Mouse (Mus musculus) kidney, embryonic 15.5 days (tissue): ENCODE results near the gene Kirrel3. TPM values are rescaled to one million over a fixed set of nuclear protein-coding genes. Genes with fewer than 3 reads are reported as not detected.

Source experiments
- ATAC-seq: fragments of 200-750 bp; cut with Nextera tagmentation; replicated peaks from 2 replicates; pipeline ENCODE4 v1.8.0; 2017; ENCODE audit warnings: moderate TSS enrichment; ENCODE audit not compliant: low FRiP score
- H3K27ac ChIP-seq: fragments of 300-500 bp; sonication (generic); 2 replicates; pipeline ENCODE4 v1.5.1; 2015; ENCODE audit warnings: mild to moderate bottlenecking, inconsistent platforms
- H3K27me3 ChIP-seq: fragments of 300-500 bp; sonication (generic); 2 replicates; pipeline ENCODE4 v1.6.1; 2015; ENCODE audit warnings: inconsistent platforms
- H3K36me3 ChIP-seq: fragments of 300-500 bp; sonication (generic); 2 replicates; pipeline ENCODE4 v1.6.1; 2015; ENCODE audit warnings: inconsistent platforms
- H3K4me1 ChIP-seq: fragments of 300-500 bp; sonication (generic); 2 replicates; pipeline ENCODE4 v1.6.1; 2015; ENCODE audit warnings: inconsistent platforms
- H3K4me2 ChIP-seq: fragments of 300-500 bp; sonication (generic); 2 replicates; pipeline ENCODE4 v1.6.1; 2015; ENCODE audit warnings: moderate library complexity, mild to moderate bottlenecking, inconsistent platforms
- H3K4me3 ChIP-seq: fragments of 300-500 bp; sonication (generic); replicated peaks from 2 replicates; pipeline ENCODE4 v1.5.1; 2015; ENCODE audit warnings: mild to moderate bottlenecking, inconsistent platforms
- H3K9ac ChIP-seq: fragments of 300-500 bp; sonication (generic); 2 replicates; pipeline ENCODE4 v1.6.1; 2015; ENCODE audit warnings: mild to moderate bottlenecking, inconsistent platforms
- H3K9me3 ChIP-seq: fragments of 300-500 bp; sonication (generic); replicated peaks from 2 replicates; pipeline ENCODE4 v1.6.1; 2016; ENCODE audit warnings: inconsistent platforms
- WGBS: fragments of 180-500 bp; shearing (Covaris S2); methylation state at CpG from one replicate; pipeline ENCODE4 v1.1.7; 2015; ENCODE audit warnings: mixed read lengths; 5-methylcytosine and 5-hydroxymethylcytosine counted together
- polyA plus RNA-seq: library from polyadenylated mRNA; unstranded; fragments of >200 nt; fragmentation: Nextera tagmentation; extraction: Ambion mirVana; gene quantifications from 2 replicates; pipeline ENCODE4 v1.2.1, GENCODE M21; 2015

Kirrel3 gene
- polyA plus RNA-seq, 1 experiment from 2014 or later: 3.4 TPM

GRCm38 (mm10) chr9:34660566-34660965 lies 174.9 kb downstream of the Kirrel3 start:
- Histone ChIP-seq H3K9me3 (no peaks in the 10 kb centered on the region), H3K36me3 (no peaks in the 10 kb centered on the region), H3K27ac (no peak overlapping the region), H3K4me1 (peaks cover 7% of the 10 kb centered on the region), H3K9ac (no peak overlapping the region), H3K4me3 (no peak overlapping the region), H3K27me3 (no peaks in the 10 kb centered on the region), H3K4me2 (no peak overlapping the region)
- 86% methylated on average over 1 of the region's 1 CpGs for WGBS
- no peak for ATAC-seq

GRCm38 (mm10) chr9:34663412-34663811 lies 177.7 kb downstream of the Kirrel3 start:
- Histone ChIP-seq H3K27ac (no peak overlapping the region), H3K4me1 (peaks cover 13% of the 10 kb centered on the region), H3K4me3 (no peak overlapping the region), H3K4me2 (no peak overlapping the region), H3K9ac (no peak overlapping the region), H3K9me3 (no peaks in the 10 kb centered on the region), H3K27me3 (no peaks in the 10 kb centered on the region), H3K36me3 (no peaks in the 10 kb centered on the region)
- peak; percentile 75 for ATAC-seq
- 27% methylated on average over 6 of the region's 6 CpGs for WGBS

- no peak overlapping the region for H3K4me2 ChIP-seq
- no peak overlapping the region for H3K27ac ChIP-seq
- 59% methylated on average over 15 of the region's 15 CpGs for WGBS
- no peaks in the 10 kb centered on the region for H3K27me3 ChIP-seq
- H3K4me1 ChIP-seq: peaks cover 13% of the 10 kb centered on the region
- H3K36me3 ChIP-seq: no peaks in the 10 kb centered on the region
- no peaks in the 10 kb centered on the region for H3K9me3 ChIP-seq
- no peak overlapping the region for H3K4me3 ChIP-seq
- ATAC-seq: no peak
- no peak overlapping the region for H3K9ac ChIP-seq
These were observed 179.9 kb downstream of the Kirrel3 start for GRCm38 (mm10) chr9:34665361-34666129.

- H3K4me3 ChIP-seq: no peak overlapping the region
- no peak overlapping the region for H3K4me2 ChIP-seq
- no peaks in the 10 kb centered on the region for H3K9me3 ChIP-seq
- H3K27ac ChIP-seq: no peak overlapping the region
- peaks cover 13% of the 10 kb centered on the region for H3K4me1 ChIP-seq
- no peak for ATAC-seq
- H3K27me3 ChIP-seq: no peaks in the 10 kb centered on the region
- no peaks in the 10 kb centered on the region for H3K36me3 ChIP-seq
- WGBS: 54% methylated on average over 1 of the region's 1 CpGs
- no peak overlapping the region for H3K9ac ChIP-seq
These were observed 181.5 kb downstream of the Kirrel3 start for GRCm38 (mm10) chr9:34667182-34667581.

- Histone ChIP-seq H3K4me1 (peaks cover 5% of the 10 kb centered on the region; the same call in 1 of the 2 replicates), H3K4me3 (no peak overlapping the region), H3K9ac (no peak overlapping the region), H3K36me3 (no peaks in the 10 kb centered on the region), H3K27me3 (no peaks in the 10 kb centered on the region), H3K9me3 (no peaks in the 10 kb centered on the region), H3K27ac (no peak overlapping the region), H3K4me2 (no peak overlapping the region)
- 68% methylated on average over 2 of the region's 2 CpGs for WGBS
- no peak for ATAC-seq
These were observed 185.2 kb downstream of the Kirrel3 start for GRCm38 (mm10) chr9:34670906-34671305.

- Histone ChIP-seq H3K27me3 (no peaks in the 10 kb centered on the region), H3K9me3 (no peaks in the 10 kb centered on the region), H3K4me1 (peaks cover 14% of the 10 kb centered on the region), H3K36me3 (no peaks in the 10 kb centered on the region), H3K27ac (no peak overlapping the region), H3K9ac (no peak overlapping the region), H3K4me2 (no peak overlapping the region), H3K4me3 (no peak overlapping the region)
- 87% methylated on average over 6 of the region's 6 CpGs for WGBS
- ATAC-seq: no peak
These were observed 201.1 kb downstream of the Kirrel3 start for GRCm38 (mm10) chr9:34686798-34687197.

- WGBS: 25% methylated on average over 4 of the region's 4 CpGs
- Histone ChIP-seq H3K4me1 (peaks cover 14% of the 10 kb centered on the region), H3K4me2 (no peak overlapping the region), H3K27me3 (no peaks in the 10 kb centered on the region), H3K27ac (peak overlapping the region; percentile 11; the same call in 1 of the 2 replicates), H3K36me3 (no peaks in the 10 kb centered on the region), H3K4me3 (no peak overlapping the region), H3K9ac (no peak overlapping the region), H3K9me3 (no peaks in the 10 kb centered on the region)
- ATAC-seq: peak; percentile 56; the same call in 1 of the 2 replicates
These were observed 202.7 kb downstream of the Kirrel3 start for GRCm38 (mm10) chr9:34688358-34688757.

- peak; percentile 46; the same call in 1 of the 2 replicates for ATAC-seq
These were observed 203.7 kb downstream of the Kirrel3 start for GRCm38 (mm10) chr9:34689375-34689774.

GRCm38 (mm10) chr9:34695646-34696045 lies 210.0 kb downstream of the Kirrel3 start:
- H3K27me3 ChIP-seq: no peaks in the 10 kb centered on the region
- H3K4me1 ChIP-seq: no peaks in the 10 kb centered on the region
- WGBS: 66% methylated on average over 5 of the region's 5 CpGs
- no peak for ATAC-seq
- no peak overlapping the region for H3K4me2 ChIP-seq
- H3K4me3 ChIP-seq: no peak overlapping the region
- H3K9me3 ChIP-seq: no peaks in the 10 kb centered on the region
- H3K36me3 ChIP-seq: no peaks in the 10 kb centered on the region
- no peak overlapping the region for H3K27ac ChIP-seq
- H3K9ac ChIP-seq: no peak overlapping the region

More at GRCm38 (mm10) chr9:34689375-34689774, 203.7 kb downstream of the Kirrel3 start:
- Histone ChIP-seq H3K4me1 (peaks cover 14% of the 10 kb centered on the region), H3K9ac (no peak overlapping the region), H3K9me3 (no peaks in the 10 kb centered on the region), H3K27ac (no peak overlapping the region), H3K27me3 (no peaks in the 10 kb centered on the region), H3K4me3 (no peak overlapping the region), H3K4me2 (no peak overlapping the region), H3K36me3 (no peaks in the 10 kb centered on the region)
- 20% methylated on average over 3 of the region's 3 CpGs for WGBS

- ATAC-seq: no peak
- Histone ChIP-seq H3K4me1 (peaks cover 15% of the 10 kb centered on the region), H3K9ac (no peak overlapping the region), H3K36me3 (no peaks in the 10 kb centered on the region), H3K4me3 (no peak overlapping the region), H3K27me3 (no peaks in the 10 kb centered on the region), H3K27ac (no peak overlapping the region), H3K4me2 (no peak overlapping the region), H3K9me3 (no peaks in the 10 kb centered on the region)
- 73% methylated on average over 12 of the region's 12 CpGs for WGBS
These were observed 218.0 kb downstream of the Kirrel3 start for GRCm38 (mm10) chr9:34703547-34704300.

GRCm38 (mm10) chr9:34704357-34704756 lies 218.7 kb downstream of the Kirrel3 start:
- WGBS: 4% methylated on average over 2 of the region's 2 CpGs
- peak; percentile 64; the same call in 1 of the 2 replicates for ATAC-seq

GRCm38 (mm10) chr9:34706350-34706873 lies 220.7 kb downstream of the Kirrel3 start:
- no peak for ATAC-seq
- peaks cover 15% of the 10 kb centered on the region for H3K4me1 ChIP-seq
- no peaks in the 10 kb centered on the region for H3K27me3 ChIP-seq
- H3K9ac ChIP-seq: no peak overlapping the region
- no peaks in the 10 kb centered on the region for H3K36me3 ChIP-seq
- 29% methylated on average over 4 of the region's 4 CpGs for WGBS
- H3K4me2 ChIP-seq: no peak overlapping the region
- H3K4me3 ChIP-seq: no peak overlapping the region
- H3K27ac ChIP-seq: no peak overlapping the region
- no peaks in the 10 kb centered on the region for H3K9me3 ChIP-seq

More at GRCm38 (mm10) chr9:34704357-34704756, 218.7 kb downstream of the Kirrel3 start:
- no peak overlapping the region for H3K4me3 ChIP-seq
- no peaks in the 10 kb centered on the region for H3K9me3 ChIP-seq
- no peak overlapping the region for H3K27ac ChIP-seq
- H3K36me3 ChIP-seq: no peaks in the 10 kb centered on the region
- H3K27me3 ChIP-seq: no peaks in the 10 kb centered on the region
- no peak overlapping the region for H3K9ac ChIP-seq
- H3K4me2 ChIP-seq: no peak overlapping the region
- H3K4me1 ChIP-seq: peaks cover 15% of the 10 kb centered on the region
